Mouse (Mus musculus): ENCODE results near the gene Sema6d.

Gene Sema6d

DNA sequence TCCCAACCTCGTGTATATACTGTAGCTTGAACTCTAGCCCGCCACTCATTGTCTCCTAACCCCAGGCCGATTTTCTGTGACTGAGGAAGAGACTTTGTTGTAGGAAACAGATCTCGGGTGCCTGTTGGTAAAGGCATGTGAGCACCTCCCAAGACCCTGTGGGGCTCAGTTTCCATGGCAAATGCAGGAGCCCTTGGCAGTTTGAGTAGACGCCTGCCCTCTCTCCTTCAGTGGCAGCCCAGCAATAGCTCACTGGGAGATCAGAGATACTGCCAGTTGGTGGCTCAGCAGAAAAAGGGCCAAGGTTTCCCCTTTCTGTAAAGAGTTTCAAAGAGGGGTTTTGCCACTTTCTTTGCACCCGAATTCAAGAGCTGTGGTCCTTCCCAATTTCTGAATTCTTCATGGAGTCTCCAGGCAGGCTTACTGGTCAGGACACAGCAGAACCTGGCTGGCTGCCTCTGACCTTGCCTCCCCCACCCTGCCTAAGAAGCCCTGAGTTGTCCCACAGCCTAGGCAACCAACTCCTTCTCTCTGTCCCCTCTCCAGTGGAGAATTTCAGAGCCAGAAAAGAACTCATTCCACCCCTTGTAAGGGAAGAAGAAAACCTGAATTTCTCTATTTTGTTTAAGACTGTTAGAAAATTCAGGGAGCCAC lies 312.1 kb downstream of the Sema6d start:
- DNase-seq (ENCODE audit: low spot score), result no peak

DNA sequence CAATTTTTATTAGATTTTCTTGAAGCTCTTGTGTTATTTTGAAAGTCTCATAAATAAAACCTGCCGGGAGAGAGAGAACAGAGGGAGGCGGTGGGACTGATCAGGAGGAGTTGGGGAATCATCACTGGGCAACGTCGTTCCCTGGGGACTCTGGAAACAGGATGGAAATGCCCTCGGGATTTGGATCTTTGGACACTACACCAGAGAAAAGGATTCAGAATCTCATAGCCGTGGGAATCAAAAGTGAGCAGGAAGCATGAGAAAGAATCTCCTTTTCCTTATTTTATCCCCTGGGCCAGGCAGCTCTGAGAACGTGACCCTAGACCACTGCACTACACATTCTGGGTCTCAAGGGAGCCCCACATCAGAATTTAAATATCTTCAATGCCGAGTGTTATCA lies 313.8 kb downstream of the Sema6d start:
- no peak for DNase-seq (ENCODE audit: low spot score)

DNA sequence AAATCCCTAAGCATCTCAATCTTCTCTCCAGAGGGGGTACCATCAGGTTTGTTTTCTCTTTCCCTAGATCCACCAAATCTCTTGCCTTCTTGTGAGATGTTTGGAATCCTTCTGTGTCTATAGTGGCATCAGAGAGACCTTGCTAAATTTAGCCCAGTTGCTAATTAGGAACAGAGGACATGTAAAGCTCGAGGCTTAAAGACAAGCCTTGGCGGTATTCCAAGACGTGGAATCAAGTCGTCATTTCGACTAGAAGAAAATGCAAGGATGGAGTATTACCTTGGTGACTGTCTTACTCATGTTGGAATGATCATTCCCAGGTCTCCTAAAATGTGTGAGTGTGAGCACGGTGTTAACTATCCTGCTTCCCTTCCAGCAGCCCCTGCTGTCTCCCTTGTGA lies 314.2 kb downstream of the Sema6d start:
- no peak for DNase-seq (ENCODE audit: low spot score)

DNA sequence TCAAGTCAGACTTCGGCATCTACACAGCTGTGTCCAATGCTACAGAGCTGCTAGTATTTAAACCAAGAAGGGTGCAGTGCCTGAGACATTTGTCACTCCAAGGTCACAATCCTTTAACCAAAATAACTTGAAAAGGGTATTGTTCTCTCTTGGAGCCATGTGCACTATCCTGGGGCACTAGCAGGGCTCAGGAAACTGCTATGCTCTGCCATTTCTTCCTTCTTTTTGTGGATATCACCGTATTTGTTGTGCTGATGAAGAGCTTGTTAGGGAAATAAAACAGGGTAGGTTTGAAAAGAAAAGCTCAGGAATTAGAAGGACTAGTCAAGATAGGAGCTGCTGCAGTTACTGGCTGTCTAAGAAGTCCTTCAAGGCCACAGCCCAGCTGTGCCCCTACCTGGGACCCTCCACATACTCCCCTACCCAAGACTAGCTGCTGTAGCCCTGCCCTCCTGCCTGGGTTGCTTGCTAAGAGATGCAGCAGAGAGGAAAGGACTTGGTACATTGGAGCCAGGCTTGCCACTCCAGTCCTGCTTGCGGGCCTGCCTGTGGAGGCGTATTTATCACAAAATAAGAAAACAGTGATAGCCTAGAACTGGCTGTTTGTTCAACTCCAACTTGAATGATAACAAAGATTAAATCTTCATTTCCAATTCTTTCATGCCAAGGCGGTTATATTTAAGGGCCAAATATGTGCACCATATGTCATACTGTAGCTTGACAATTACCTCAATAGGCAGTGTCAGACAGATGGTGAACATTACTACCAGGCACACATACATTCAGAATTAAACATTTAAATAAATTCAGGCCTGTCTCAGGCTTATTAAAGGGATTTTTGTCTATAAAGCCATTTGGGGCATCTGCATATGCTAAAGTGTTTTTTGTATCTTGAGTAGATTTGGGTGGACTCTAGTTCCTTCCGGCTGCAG lies 315.1 kb downstream of the Sema6d start:
- DNase-seq (ENCODE audit: low spot score), result no peak

DNA sequence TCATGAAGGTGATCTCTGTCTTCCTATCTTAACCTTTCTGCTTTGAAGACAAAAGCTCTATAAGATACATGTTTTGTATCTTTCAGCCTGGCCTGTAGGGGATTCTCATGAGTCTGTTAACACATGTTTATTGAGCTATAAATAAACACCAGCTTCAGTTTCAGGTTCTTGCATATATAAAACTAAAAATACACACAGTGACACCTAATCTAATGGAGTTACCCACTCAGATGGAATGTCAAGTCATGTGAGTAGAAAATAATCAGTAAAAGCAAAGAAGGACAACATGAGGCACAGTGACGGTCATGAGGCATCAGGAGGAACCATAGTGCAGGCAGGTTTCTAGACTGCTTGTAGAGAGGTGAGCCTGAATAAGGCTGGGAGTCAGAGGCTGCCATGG lies 319.2 kb downstream of the Sema6d start:
- DNase-seq (ENCODE audit: low spot score), result no peak

DNA sequence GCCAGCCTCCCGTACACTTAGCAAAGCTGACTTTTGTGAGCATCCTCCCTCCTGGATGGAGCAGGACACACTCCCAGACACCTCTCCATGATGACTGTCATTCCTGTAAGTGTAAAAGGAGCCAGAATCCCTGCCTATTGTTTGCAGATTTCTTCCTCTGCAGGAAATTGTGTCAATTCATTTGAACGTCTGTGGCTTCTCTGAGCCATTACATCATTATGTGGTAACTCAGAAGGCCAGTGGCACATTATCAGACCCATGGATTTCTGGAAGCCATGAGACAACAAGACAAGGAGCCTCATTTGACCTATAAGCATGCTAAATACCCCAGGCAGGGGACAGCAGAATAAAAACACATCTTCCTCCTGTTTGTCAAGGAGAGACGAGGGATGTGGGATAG lies 327.0 kb downstream of the Sema6d start:
- DNase-seq (ENCODE audit: low spot score), result no peak

DNA sequence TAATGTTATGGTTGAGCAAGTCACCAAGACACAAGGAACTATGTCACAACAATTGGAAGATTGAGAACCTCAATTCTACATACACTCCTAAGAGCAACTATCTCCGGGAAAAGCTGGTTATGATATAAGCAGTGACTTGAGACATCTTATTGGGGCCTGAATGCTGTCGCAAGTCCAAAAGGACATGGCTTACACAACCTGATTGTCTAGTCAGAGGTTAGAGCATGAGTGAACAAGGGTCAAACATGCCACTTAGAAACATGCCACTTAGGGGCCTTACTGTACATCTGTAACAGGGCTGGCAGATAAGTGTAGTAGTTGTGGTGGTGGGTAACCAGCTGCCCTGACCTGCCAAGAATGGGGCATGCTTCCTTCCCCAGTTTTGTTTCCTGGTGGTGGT lies 328.6 kb downstream of the Sema6d start:
- no peak for DNase-seq (ENCODE audit: low spot score)

DNA sequence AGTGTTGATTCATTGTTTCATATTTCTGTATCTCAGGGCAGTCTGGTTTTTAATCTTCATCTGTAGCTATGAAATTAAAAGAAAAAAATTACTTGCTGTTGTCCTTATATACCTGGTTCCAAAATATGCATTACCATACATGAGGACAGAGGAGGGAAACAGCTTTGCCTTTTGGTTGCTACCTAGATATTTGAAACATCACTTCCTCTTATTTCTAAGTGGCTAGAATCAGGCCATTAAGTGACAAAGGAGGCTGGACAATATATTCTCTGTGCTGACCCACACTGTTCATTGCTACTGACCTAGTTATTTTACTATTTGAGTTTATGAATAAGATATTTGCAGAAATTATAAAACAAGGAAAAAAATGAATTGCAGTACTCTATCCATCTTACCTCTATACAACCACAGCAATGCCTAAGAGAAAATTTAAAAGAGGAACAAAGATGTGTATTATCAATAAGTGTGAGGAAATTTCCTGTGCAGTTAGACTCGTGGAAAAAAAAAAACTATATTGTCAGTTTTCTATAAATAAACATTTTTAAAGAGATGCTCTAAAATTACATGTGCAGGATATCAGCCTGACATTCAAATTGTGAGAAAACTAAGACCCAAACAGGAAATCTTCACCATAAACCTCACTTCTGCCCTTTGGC lies 330.5 kb downstream of the Sema6d start:
- DNase-seq (ENCODE audit: low spot score), result no peak

DNA sequence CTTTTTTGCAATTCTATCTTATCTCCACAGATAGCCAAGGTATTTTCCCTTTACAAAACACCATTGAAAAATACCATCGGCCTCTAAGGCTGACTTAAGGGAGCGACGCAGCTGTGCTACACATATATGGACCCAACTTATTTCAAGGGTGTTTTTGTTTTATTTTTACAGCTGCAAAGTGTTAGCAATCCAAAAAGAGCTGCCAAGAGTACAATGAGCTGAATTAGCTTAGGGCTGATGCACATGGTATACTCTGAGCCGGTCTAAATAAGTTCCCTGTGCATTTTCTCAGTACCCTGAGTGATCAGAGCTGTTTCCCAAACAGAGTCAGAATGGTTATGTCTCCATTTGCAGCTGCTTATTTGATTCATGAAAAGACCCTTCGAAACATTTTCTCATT lies 340.0 kb downstream of the Sema6d start:
- DNase-seq (ENCODE audit: low spot score), result no peak

DNA sequence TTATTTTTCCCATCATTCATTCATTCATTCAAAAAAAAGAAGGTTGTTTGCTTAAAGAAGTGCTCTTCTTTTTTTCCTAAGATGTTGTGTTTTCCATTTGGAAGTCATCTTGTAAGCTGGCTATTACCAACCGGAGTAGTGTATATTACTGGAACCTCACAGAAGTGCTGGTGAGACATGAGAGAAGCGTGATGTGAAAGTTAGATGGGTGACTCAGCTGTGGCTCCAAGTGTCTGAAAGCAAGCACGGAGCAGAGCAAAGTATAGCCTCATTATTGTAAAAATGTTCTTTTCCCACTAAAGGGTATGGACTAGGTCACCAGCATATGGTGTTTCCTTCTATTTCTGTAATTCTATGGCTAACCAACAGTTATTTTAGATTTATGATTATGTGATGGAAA lies 340.9 kb downstream of the Sema6d start:
- no peak for DNase-seq (ENCODE audit: low spot score)

DNA sequence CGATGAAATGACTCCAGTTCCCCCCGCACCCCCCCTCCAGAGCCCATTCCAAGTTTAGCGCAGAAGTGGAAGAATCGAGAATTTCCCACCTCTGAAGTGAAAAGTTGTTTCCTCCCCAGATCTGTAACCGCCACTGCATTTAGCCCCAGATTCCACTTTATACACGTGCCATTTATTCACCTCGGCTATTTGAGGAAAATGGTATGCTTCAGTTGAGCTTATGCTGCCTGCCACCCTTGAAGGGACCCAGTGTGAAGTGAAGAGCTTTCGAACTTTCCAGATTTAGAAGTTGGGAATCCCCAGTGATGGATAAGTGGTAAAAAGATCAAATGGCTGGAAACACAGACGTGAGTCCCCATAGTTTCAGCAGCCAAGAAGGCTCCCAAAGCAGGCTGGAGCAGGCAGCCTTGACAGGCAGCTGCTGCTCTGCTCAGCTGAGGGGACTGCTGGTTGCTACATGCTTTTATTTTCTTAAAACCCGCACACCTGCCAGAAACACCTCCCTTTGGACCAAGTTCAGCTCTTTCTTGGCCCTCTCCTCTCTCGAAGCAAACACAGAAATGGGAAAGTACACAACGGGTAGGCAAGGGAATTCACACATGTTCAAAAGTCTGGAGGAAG lies 345.7 kb downstream of the Sema6d start:
- DNase-seq (ENCODE audit: low spot score), result no peak

DNA sequence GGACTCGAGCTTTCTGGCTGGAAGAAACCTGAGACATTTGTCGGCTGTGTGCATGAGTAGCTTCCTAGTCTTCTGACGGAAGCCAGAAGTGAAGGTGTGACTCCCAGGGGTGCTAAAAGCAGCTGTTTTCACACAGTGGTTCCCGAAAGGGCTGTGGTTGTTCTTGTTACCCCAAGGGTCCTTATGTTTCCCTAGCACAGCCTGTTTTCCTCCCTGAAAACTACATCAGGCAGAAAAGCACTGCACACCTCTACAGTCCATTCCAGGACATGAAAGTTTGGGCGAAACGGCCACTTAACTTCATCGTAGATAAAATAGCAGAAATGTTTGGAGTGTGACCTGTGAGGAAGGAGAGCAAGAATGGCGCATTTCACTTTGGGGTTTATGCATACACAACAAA lies 346.9 kb downstream of the Sema6d start:
- no peak for DNase-seq (ENCODE audit: low spot score)

DNA sequence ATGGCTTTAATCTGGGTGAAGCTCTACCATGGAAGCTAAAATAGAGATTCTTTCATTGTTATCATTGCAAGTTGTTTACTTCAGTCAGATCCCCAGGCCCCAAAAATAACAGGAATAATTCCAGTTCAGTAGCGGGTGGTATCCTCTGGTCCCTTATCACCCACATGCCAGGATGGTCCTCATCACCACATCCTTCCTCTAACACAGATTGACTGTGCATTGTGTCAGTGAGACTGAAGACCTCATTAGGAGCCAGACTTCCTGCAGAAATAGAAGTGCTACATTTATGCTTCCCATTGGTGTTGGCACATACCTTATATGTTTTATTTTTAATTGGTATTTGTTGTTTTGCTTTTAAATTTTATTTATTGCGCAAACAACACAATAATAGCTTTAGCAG lies 354.4 kb downstream of the Sema6d start:
- no peak for DNase-seq (ENCODE audit: low spot score)

DNA sequence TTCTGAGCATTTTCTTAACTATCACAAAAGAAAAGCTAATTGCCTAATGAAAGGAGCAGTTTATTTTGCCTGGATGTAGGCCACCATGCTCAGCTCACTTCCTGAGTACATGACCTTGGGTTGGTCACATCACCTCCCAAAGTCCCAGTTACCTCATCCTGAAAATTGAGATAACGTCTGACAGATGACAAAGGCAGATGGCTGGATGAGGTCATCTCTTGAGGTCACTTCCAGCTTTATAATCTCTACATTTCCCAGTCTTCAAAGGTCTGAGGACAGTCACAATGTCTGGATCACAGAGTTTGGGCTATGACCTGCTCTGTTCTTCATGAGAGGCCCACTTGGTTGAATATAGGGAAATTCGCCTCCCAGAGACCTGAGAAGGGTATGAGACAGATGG lies 366.1 kb downstream of the Sema6d start:
- no peak for DNase-seq (ENCODE audit: low spot score)

DNA sequence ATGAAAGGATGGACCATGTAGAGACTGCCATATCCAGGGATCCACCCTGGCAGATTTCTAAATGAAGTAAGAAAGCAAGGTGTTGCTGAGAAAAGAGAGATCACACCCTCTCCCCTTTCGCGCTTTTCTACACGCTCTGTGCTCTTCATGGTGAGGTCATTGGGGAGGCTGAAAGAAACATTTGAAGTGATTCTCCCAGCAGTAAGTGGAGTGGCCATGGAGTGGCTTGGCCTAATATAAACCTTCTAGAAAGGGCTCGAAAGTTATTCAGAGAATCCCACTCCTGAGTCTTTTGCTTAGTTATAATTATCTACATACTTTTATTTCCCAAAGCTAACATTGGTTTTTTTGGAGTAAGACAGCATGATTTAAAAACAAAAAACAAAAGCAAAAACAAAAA lies 367.2 kb downstream of the Sema6d start:
- DNase-seq (ENCODE audit: low spot score), result no peak

DNA sequence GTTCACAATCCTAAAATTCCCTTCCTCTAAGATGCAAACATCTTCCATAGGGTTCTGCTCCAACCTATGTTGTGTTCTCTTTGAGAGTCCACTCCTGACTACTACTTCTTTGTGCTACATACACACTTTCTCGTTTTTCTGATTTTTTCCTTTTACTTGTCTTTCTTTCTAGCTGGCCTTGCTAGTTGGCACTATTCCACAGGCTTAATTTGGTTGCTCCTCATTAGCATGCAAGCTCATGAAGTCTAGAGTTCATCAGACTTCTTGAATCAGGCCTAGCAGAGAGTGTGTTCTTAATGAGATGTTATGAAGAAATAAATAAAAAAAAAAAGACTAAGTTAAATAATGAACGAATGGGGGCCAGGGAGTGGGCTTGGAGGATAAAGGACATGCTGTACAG lies 368.3 kb downstream of the Sema6d start:
- no peak for DNase-seq (ENCODE audit: low spot score)

DNA sequence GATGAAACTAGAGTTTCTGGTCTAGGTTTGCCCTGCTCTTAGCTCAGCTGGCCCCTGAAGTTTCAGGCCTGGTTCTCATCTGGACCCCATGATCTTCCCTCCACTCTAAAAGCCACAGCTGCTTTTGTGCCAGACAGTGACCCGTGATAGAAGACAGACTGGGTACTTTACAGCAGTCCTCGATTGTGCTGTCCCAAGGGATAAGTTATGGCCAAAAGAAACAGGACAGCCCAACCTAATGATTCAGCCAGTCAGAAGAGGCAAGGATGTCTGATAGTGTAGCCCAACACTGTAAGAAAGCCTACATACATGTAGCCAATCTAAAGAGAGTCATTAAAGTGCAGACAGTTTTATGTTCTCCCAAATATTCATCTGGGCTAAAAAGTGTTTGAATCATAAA lies 371.2 kb downstream of the Sema6d start:
- no peak for DNase-seq (ENCODE audit: low spot score)

DNA sequence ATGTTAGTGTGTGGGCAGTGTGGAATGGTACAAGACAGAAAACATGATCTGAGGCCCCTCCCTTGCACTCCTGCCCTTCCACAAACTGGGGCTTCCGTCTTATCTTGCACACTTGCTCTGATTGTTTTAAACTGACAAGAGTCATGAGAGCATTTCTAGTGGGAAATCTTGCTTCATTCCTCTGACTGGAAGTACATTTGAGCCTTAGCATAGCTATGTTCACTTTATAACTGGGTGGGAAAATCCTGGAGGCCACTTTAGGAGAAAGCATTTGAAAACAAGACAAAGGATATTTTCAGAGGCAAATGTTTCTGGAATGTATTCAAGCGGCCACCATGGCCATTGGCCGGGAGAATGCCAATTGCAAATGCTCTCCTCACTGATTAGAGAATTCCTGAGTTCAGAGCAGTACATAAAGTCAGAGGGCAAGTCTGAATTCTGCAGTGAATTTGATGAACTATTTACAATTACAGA lies 371.6 kb downstream of the Sema6d start:
- no peak for DNase-seq (ENCODE audit: low spot score)

DNA sequence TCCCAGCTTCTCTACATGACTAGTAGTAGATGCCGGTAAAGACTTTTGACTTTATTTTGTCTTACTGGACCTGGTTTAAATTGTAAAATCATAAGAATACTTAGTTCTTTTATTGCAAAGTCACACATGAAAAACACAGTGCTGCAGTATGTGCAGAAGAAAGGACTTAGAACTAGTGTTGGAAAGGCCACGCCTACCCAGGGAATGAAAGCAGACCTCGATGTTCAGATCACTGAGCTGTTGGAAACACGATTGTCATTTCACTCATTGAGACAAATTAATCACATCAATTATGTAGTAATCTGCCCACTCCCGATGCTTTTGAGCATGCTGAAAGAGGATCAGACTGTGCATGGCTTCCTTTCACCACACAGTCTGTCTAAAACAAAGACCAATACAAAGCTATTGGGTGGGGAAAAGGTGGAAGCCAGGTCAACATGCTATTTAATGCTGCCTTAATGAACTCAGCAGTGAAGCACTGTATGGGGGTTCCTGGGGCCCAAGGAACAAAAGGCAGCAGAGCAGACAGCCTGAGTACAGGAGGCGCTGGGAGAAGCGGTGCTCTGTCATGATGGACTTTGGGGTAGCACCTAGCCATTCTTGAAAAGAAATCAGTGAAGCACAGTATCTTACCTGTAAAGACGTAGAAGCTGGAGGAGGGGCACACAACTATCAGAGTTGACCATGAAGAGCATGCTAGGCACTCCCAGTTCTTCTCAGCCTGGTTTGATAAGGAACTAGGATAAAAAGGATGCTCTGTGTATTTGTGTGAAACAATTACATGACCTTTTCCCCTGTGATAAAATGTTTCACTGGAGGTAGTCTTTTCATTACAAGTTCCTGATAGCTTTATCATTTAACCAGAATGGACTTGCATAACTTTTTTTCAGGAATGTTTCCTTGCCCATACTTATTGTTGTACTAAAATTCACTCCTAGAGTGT lies 375.5 kb downstream of the Sema6d start:
- DNase-seq (ENCODE audit: low spot score), result no peak

DNA sequence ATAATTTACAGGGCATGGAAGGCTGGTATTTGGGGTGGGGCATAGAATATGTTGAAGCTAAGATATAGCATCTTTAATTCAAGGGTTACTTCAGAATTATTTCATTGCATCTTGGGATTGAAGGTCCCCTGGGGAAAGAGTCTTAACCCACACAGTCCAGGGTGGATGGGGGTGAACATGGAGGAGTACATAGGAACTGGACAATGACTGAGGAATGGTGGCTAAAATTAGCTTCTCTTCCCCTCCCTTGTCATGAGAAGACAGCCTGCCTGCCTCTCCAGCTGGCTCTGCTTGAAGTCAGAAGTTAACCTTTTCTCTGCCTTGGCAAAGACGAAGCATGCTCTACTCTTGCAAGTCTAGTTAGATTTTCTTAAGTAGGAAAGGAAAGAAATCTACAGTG lies 377.7 kb downstream of the Sema6d start:
- no peak for DNase-seq (ENCODE audit: low spot score)

DNA sequence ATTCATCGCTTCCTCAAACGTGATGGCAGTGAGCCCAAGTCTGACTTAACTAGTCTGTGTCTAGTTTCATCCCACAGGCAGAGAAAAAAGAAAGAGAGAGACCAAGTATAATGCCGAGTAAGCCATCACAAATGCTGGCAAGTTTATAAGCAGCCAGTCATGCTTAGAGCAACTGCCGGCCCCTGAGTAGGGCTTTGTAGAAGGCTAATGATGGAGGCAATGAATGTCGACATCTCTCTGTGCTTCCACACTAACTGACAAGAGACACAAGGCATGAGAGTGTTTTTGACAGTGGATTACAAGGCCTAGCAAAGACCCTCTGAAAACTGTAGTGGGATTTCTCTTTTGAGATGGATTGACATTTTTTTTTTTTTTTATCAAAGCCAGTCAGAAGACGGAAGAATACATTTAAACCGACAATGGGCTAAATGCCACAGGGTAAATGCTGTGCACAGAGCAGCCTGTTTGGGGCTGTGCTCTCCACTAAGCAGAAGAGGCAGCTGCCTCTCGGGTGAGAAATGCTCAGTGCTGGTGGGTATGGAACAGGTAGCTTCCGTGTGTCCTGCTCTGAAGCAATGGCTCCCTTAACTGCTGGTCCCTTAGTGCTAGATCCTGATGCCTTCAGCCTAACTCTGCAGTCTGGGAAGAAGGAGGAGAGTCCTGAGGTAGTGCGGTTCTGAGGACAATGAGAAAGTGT lies 380.7 kb downstream of the Sema6d start:
- no peak for DNase-seq (ENCODE audit: low spot score)
